Mouse (Mus musculus) cerebellum, adult 2 months (tissue): Measurements from ENCODE around the gene Hoxc10.

Source experiments
- CTCF ChIP-seq: fragments of 200-500 bp; IDR thresholded peaks from 2 replicates; pipeline ENCODE4 v1.5.1; 2011; ENCODE audit warnings: low read depth, mild to moderate bottlenecking, control low read depth, low read length, moderate library complexity, borderline replicate concordance; ENCODE audit not compliant: insufficient read depth
- POLR2A ChIP-seq: fragments of 200-500 bp; IDR thresholded peaks from 2 replicates; pipeline ENCODE4 v1.6.1; 2011; ENCODE audit warnings: low read length, control low read depth, borderline replicate concordance; ENCODE audit not compliant: insufficient read depth

- no peak for TF ChIP-seq CTCF
- no peak for TF ChIP-seq POLR2A
Measured at GRCm38 (mm10) chr15:103005797-103006196, 39.2 kb downstream of the Hoxc10 start.
